Mouse (Mus musculus) embryo, embryonic 9.5 days (tissue): ENCODE measurements around the gene Pelp1.

Experiments used
- DNase-seq: peaks from one replicate; pipeline ENCODE4 v3.0.0-alpha.2; 2017; ENCODE audit errors: extremely low spot score

The Pelp1 gene

DNA sequence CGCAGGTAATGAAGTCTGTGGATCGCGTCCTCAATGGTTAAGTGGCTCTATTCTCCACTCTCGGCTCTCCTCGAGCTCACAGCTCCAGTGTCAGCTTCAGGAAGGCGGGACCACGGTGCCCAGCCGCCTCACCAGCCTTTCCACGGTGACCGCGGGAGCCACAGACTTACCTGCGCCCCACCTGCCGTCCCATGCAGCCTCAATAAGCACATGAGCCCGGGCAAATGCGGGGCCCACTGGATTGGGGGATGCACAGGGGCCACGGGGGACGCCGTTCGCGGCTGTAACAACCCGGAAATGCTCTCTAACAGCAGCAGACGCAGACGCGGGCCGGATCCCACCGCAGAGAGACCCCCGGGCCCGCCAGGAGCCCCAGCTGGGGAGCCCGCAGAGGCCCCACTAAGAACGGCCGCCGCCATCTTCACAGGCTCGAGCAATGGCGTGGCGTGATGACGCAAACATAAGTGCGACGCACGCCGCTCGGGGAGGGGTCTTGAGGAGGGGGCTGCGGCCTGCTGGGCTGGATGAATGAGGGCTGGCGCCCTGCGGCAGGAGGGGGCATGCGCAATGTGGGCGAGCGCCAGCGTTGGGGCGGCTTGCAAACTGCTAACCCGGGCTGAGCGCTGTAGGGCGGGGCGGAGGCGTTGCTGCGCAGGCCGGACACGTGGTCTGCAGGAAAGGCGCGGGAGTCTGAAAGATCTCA lies at the start of gene Pelp1:
TSS of gene Pelp1 (minus strand) at position 438 of the 703 bp plus-strand sequence.
- DNase-seq: peak; percentile 99

DNA sequence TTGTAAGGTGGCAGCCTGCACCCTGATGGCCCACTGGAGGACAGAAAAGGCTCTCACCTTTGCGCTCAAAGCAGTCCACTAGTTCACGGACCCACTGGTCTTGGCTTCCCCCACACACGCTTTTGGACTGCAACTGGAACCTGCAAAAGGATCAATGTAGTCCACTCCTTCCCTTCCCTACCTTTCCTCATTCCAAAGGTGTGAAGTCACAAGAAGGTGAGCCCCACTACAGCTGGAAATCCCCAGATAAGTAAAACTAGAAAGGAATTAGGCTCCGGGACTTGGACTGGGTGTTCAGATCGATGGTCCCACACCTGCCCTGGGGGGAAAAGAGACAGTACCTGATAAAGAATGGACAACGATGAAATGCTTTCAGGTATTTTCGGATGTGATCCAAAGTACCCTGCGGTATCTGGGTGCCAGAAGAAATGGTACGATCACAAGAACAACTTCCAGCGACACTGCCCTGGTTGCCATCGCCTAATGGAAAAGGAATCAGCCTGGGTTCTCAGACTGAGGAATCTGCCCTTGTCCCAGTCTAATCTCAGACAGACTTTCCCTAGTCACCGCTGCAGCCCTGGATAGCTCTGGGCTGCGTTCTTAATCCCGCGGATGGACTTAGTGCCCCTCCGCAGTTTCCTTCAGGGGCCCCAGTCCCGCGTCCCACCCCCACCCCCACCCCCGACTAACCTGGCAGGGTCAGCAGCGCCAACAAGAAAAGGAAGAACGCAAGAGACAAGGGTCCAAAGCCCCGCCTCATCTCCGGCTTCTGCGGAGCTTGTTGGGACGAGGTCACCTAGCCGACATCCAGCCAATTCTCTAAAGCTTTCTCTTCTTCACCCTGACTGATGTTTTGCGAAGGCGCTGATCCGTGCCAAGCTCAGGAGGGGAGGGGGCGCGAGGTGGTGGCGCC lies 49.1 kb upstream of the Pelp1 start, which contains the start of gene Zmynd15:
TSS of gene Zmynd15 (plus strand) at position 746 of the 913 bp plus-strand sequence.
- DNase-seq: peak; percentile 28

DNA sequence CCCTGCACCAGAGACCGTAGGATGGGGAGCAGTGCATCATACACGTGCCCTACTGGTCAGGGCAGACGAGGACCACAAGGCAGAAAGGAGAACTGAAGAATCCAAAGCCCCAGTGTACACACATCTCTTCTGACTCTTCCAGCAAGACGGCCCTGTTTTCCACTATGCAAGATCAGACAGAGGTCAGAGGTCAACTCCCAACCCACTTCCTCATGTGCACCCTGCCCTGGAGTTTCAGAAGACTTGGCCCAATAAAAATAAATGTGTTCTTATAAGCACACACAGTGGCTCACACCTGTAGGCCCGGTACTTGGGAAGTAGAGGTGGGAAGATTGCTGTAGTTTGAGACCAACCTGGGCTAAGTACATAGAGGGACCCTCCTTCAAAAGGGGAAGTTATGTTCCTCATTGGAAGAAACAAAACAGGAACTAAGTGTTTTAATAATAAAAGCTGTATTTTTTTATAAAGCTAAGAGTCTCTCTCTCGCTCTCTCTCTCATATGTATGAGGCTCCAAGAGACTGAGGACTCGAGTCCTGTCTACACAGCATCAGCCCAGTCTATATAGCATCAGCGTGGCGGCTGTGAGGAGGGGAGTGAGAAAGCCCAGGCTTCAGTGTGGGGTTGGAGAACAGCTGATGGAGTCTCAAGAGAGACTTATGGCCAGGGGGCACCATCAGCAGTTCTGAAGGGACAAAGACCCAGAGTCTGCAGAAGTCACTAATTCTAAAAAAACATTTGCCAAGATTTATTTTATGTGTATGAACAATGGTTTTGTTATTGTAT lies 43.6 kb upstream of the Pelp1 start:
- no peak for DNase-seq

DNA sequence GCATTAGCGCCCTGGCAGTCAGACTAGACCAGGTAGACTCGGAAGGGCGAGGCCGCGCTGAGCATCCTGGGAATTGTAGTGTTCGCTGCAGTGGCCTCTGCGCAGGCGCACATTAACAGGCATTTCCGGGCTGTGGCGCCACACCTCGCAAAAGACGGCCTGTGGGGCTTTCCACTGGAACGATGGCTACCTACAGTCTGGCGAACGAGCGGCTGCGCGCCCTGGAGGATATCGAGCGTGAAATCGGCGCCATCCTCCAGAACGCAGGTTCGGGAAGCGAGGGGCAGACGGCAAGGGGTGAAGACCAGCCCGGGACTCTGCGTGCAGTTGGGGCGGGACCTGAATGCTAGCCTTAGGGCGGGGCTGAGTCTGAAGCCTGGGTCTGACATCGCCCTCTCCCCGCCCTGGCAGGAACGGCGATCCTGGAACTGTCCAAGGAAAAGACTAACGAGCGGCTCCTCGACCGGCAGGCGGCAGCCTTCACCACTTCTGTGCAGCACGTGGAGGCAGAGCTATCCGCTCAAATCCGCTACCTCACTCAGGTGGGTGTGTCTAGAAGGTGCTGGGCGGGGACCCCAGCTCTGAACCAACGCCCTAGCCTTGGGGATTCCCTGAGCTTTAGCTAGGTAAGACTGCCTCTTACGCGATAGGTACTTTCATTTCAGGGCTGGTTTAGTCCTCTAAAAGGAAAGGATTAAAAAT lies 42.1 kb upstream of the Pelp1 start, which contains the start of gene Med11:
TSS of gene Med11 (plus strand) at position 123 of the 702 bp plus-strand sequence.
- peak; percentile 97 for DNase-seq

DNA sequence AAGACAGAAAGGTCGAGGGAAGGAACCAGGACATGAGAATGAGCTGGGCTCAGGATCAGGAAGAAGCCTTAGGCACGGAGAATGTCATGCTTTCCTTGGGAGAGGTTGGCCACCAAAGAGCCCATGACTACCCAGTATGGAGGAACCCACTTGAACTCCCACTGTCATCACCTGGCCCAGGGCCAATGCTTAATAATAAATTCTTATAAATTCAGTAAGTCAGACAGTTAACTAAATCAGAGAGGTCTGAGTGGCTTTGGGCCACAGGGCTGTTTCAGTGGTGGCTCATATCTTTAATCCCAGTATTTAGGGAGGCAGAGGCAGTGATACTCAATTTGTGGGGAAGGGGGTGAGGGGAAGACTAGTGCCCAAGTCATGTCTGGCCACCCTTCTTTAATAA lies 41.1 kb upstream of the Pelp1 start:
- DNase-seq: no peak

DNA sequence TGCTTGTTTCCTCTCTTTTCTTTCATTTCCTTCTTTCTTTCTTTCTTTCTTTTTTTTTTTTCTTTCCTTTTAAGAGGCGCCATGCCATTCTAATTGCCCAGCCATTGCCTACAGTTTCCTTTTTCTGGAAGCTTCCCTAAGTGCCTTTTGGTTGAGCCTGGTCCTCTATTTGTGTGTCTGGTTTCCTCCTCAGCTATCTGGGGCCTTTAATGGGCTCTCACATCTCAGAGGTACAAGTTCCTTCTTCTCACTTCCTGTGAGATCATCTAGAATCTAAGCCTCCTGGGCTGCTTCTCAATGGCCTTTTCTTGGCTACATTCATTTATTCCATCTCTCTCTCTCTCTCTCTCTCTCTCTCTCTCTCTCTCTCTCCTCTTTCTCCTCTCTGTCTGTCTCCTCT lies 37.5 kb upstream of the Pelp1 start:
- no peak for DNase-seq

DNA sequence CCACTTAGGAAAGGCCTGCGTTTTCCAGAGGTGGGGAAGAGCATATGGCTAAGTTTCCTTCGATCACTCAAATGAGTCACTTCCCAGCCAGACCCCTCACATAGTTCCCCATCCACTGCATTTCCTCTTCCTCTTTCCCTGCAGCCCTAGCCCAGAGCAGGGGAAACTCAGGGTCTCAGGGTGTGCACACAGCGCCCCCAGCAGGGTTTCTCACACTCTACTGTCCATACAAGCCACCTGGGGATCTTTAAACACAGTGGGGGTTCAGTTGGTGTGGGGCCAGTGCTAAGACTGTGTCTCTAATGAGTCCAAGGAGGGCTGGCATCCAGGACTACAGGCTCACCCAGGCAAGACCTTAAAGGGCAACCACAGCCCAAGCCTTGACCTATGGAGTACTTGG lies 36.9 kb upstream of the Pelp1 start:
- DNase-seq: no peak

DNA sequence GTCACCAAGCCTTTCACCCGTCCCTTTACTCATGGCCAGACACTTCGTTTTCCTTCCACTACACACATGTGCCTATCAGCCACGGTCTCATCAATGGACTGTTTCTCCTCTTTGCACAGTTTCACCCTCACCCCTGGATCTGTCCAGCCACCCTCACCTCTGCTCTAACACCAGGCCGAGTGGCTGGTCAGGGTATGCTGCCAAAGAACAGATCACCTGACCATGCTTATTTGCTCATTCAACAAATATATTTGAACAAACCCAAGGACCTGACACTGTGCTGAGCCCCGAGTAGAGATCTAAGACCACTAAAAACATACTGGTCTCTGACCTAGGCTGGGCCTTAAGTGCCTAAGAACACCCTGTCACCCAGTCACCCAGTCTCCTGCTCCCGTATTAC lies 34.8 kb upstream of the Pelp1 start:
- no peak for DNase-seq

DNA sequence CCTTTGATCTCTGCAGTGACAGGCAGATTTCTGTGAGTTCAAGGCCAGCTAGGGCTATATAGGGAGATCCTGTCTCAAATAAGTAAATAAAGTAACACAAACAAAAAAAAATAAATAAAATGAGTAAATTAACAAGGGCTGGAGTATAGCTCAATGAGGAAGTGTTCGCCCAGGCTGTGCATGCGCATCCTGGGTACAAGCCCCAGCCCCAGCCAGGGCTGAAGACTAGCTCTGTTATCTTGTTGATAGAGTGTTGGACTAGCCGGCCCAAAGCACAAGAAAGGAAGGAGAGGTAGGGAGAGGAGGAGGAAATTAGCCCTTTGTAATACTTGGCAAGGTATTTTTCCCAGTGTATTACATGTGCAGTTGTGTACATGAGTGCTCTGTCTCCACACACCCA lies 34.1 kb upstream of the Pelp1 start:
- DNase-seq: no peak

DNA sequence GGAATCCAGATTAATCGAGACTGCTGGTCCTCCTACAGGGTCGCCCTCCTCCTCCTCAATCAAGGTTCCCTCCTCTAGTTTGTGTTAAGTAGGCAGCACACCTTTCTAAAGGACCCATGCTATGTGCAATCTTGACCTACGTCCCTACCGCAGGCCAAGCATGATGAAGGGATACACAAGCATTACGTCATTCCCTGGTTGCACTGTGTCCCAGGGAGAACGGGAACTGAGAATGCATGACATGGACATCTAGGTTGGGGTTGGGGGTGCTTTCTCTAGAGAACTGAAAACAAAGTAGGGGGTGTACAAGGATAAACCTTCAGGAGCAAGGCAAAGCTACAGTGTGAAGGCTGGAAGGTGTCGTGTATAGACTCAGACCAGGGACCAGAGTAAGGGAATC lies 32.1 kb upstream of the Pelp1 start:
- no peak for DNase-seq

DNA sequence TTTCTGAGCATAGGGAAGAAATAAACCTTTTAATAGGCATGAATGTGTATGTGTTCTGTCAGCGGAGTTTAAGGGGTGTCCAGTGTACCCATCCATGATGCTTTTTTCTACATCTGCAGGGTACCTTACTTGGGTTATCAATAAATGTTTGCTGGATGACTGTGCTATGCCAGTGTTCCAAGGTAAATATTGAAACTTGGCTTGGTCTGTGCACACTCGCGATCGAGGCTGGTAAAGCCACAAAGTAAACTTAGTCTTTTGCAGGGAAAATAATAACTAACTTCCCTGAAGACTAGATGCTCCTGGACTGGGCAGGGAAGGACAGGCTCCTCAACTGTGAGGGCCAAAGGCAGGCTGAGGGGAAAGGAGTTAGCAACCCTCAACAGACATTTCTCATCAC lies 30.8 kb upstream of the Pelp1 start:
- no peak for DNase-seq

DNA sequence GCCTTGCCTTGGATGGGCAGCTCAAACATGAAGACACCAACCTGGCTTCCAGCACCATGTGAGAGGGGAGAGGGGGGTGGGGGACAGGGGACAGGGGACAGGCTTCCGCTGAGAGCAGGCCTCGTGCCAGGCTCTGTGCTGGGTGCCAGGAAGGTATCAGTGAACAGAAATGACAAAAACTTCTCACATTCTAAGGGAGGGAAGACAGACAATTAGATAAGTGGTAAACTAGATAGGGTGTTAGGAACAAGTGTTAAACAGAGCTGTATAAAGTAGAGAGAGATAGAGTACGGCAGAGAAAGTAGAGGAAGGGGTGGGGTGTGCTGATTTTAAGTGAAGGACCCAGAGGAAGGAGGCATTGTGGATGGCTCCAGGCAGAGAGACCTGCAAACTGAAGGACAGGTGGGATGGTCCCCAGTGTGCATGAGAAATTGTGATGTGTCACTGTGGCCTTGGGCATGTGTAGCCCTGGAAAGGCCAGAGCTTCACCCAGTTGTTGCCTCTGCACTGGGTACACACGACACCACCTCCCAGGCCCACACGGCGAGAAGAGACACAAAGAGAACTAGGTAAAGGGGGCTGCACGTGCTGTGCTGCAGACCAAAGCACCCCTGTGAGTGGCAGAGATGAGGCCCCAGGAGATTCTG lies 29.0 kb upstream of the Pelp1 start:
- no peak for DNase-seq

DNA sequence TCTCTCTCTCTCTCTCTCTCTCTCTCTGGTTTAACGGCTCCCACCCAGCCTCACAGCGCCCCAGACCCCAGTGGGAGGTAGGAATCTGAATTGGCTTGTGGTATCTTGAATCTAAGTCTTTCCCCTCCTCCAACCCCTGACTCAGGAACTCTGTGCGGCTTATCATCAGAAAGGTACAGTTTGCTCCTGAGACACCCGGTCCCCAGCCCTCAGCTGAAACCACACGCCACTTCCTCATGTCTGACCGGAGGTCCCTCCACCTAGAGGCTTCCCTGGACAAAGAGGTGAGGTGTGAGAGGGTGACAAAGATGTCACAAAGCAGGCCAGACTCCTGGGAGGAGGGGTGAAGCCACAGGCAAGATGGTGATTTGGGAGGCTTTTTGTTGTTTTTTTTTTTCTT lies 27.6 kb upstream of the Pelp1 start:
- DNase-seq: no peak

DNA sequence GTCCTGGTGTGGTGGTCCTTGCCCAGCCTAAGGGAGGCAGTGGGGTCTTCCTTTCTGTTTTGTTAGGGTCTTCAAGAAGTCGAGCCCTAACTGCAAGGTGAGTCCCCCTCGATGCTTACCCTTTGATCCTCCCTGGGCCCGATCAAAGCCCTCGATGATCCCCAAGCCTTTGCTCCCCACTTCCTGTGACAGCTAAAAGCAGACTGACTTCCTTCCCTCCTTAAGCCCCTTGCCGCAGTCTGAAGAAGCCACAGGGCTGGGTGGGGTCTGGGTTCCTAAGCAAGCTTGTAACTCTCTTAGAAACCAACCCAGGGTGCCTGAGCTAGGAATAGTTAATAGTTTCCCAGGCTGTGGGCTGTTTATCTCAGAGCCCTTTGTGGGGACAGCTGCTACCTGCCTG lies 25.6 kb upstream of the Pelp1 start:
- no peak for DNase-seq

DNA sequence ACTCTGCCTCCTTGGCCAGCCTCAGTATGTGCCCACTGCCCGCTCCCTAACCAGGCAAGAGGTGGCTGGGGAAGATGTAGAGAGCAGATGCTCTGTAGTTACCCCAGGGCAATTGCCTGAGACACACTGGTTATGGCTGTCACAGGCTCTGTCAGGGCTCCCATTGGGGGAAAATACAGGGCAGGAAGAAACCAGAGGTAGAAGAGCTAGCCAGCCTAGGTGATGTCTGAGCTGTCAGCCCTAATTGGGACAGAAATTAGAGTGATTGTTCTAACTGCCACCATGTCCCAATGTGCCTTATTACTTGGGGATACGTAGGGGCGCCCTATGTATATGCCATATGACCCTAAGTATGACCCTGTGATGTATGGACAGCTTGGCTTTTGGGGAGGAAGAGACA lies 24.1 kb upstream of the Pelp1 start:
- no peak for DNase-seq

DNA sequence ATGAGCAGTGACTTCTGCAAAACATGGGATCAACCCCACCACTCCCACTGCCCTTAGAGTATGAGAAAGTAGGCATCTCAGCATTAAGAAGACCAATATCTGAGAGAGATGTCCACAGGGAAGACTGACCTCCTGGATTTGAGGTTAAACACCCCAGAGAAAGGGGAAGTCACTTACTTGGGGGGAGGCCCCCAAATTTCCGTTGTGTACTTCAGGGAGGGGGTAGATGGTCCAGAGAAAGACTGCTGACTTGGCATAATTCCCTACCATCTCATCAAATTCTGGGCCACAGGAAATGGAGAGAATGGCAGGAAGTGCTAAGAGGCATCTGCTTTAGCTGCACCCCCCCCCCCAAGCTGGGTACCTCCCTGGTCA lies 23.7 kb upstream of the Pelp1 start:
- DNase-seq: no peak

DNA sequence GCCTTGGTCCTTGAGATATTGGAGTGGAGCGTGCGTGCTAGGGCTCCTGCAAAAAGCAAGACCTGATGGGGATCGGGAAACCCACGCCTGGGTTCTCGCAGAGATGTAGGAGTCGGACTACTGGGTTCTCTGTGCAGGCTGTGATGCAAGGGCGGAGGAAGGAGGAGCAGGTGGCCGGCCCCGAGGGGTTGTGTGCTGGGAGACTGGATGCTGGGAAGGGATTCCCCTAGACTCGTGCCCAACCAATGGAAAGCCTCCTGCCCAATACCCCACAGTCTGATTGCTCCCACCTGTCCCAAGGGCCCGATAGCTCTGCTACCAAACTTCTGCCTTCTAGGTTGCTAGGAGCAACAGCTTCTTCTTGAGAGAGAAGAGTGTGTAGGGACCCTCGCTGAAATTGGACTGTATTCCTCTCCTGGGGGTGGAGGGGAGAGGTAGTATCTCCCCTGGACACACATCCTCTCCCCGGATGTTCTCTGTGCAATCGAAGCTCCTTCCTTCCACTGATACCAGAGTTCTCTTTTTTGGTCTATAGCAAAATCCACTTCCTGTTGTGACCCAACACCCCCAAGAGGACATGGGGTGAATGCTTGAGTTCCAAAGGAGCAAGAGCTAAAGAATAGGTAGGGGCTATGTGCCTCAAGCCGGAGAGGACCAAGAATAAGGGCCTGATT lies 23.2 kb upstream of the Pelp1 start:
- DNase-seq: no peak

DNA sequence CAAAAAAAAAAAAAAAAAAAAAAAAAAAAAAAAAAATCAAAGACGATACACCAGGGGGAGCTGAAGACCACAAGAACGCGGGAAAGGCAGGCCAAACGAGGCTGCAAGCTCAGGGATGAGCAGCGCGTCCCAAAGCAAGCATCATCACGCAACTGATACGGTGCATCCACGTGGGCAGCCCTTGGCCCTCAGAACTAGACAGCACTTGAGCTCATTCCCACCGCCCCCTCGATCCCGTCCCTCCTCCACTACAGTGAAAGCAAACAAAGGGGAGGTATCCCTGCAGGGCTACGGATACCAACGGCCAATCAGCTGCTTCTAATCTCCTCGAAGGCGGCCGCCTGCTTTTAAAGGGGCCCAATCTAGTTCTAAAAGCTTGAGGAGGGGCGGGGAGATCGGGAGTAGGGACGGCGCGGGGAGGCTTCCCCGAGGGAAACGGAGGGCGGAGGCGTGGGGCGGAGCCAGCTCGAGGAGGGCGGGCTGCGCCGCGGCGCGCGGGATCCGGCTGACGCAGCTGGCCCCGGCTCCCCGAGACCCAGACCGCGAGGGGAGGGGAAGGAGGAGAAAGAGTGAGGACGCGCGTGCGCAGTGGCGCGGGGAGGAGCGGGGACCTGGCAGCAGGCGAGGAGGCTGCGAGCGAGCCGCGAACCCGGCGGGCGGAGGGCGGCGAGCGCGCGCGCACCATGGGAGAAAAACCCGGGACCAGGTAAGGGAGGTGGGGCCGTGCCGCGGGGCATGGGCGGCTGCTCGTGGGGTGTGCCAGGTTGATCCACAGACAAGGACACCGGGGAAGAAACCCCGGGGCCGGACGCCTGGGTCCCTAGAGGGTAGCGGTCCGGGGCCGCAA lies 22.4 kb upstream of the Pelp1 start, which contains the start of gene Arrb2:
TSS of gene Arrb2 (plus strand) at position 588 of the 847 bp plus-strand sequence.
- peak; percentile 98 for DNase-seq

DNA sequence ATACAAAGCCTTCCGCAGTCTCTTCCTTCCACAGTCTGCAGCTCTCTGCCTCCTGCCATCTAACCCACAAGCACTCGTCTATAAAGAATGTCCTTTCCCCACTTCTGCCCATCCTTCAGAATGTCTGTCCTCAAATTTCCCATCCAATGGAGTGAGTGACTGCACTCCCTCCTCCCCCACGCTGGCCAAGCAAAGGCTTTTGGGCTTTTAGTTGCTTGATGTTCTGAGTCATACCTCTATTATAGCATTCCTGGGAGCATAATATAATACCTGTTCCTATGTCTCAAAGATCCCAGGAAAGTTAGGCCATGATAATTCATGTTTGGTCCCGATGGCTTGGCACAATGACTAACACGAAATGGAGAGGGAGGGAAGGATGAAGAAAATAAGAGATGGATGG lies 21.7 kb upstream of the Pelp1 start:
- no peak for DNase-seq
